Mouse (Mus musculus): ENCODE measurements around the gene Mindy4.

GRCm38 (mm10) chr6:55343446-55343845 is 140.3 kb downstream of the Mindy4 start:
- TF ChIP-seq CTCF (IDR thresholded peaks at IDR 0.05; ENCODE audit: low read depth) (no peak), EP300 (optimal IDR thresholded peaks at IDR 0.05) (no peak)

Data from stomach, postnatal 0 days (tissue).